Mouse (Mus musculus) heart, adult 8-10 months (tissue): Measurements from ENCODE around the gene Tdrd6. TPM values are rescaled to one million over a fixed set of nuclear protein-coding genes. Genes with fewer than 3 reads are reported as not detected.
A peak's percentile ranks its signal among the peaks of the same experiment; 100 is the strongest.

ENCODE experiments used
- DNase-seq: peaks from one replicate; pipeline ENCODE4 v3.0.0; 2022; ENCODE audit warnings: low spot score
- total RNA-seq, 4 experiments: library from RNA; stranded (reverse); gene quantifications; 2 replicates each; pipeline ENCODE4 v1.2.4; 2022

The Tdrd6 gene
- under 1 TPM in 1 of 4 experiments, not detected in 3; 0.03 TPM for total RNA-seq

GRCm38 (mm10) chr17:43629496-43630426, at the start of gene Tdrd6:
TSS of gene Tdrd6 (minus strand) at chr17:43630299.
- no peak for DNase-seq

- DNase-seq, result no peak
Measured at GRCm38 (mm10) chr17:43677317-43677716, 47.2 kb upstream of the Tdrd6 start.

- no peak for DNase-seq
Measured at GRCm38 (mm10) chr17:43676241-43676640, 46.1 kb upstream of the Tdrd6 start.

- DNase-seq, result peak; percentile 30
Measured at GRCm38 (mm10) chr17:43675228-43675627, 45.1 kb upstream of the Tdrd6 start.

- no peak for DNase-seq
Measured at GRCm38 (mm10) chr17:43671907-43672306, 41.8 kb upstream of the Tdrd6 start.

DNA sequence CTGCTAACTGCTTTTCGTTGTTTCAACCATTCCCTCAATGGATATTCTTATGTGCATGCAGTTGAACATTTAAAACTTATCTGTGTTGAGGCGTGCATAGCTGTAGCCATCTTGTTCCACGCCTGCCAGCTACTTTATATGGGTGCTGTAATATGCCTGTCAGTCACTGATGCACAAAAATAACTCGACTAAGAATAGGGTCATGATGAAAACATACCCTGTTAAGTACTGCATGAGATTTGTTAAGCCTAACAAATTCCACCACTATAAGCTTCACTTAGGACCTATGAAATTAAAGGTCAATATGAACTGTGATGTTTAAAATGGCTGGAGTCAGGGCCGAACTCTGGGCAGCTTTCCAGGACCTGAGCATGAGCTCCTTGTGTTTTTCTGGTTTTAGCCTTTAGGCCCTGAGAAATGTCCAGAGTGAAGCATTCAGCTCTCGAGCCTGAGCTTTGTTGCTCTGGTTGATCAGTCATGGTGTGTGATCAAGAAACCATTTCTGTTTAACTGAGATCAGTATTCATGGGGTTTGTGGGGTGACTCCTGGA, 39.1 kb upstream of the Tdrd6 start:
- DNase-seq, result no peak

GRCm38 (mm10) chr17:43667290-43667843, 37.3 kb upstream of the Tdrd6 start, which contains the start of gene Cyp39a1:
TSS of gene Cyp39a1 (plus strand) at chr17:43667425.
- no peak for DNase-seq

DNA sequence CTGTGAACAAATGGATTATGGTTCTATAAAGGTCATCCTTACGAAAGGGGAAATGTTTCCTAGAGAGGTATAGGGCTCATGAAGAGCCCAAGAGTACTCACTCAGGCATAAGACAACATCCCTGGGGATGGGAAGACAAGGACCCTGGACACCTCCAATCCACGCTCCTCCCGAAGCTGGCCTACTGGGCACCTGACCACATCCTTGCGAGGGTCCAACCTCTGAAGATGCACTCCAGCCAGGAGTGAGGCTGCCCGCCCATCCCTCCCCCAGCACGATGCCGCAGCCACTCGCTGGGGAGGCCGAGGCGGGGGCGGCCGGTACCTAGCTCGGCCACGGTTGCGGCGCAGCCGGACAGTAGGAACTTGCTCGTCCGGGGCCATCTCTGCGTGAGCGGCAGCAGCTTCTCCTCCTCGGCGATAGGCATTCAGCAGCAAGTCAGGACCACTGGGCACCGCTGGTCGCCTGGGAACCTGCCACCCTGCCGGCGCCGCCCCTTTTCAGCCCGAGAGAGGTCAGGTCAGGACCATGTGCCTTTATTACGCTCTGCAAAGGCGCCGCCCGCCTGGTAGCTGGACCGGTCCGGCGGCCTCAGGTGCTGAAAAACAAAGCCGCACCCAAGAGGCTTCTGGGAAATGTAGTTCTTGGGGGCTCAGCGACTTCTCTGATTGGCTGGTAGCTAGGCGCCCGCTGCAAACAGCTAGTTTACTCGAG, 36.6 kb upstream of the Tdrd6 start, which contains the start of gene Slc25a27:
Gene Slc25a27, minus strand, starts transcription at position 639 of the 714 bp plus-strand sequence.
- DNase-seq, result peak; percentile 93

DNA sequence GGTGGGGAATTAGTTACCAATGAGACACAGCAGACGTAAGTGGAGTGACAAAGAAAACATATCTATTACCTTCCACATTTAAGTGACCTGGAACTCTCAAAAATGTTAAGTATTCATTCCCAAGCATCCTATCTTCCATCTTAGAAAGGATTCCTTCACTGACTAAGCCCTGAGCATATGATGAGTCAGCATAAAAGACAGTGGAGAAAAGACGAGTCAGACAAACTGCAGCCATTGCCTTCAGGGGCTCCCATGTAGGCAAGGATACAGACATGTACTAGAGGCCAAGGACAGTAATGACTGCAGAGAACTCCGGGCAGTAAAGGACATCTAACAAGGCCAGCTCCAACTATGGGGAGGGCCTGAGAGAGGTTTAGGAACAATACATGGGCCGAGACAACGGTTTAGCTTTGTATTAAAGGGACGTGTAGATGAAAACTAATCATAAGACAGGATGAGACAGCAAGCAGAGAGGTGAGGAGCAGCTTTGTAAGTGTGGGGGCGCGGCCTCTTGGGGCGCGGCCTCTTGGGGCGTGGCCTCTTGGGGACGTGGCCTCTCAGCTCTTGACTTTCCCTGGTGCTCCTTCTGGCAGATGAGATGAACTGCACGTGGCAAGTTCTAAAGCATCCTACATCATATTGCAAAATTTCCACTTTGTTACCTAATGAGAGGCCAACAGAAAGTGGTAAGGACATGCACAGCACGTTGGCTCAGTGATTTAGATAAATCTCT, 21.4 kb upstream of the Tdrd6 start:
- DNase-seq, result no peak

GRCm38 (mm10) chr17:43649641-43650436, 19.7 kb upstream of the Tdrd6 start:
- no peak for DNase-seq

- DNase-seq, result no peak
Measured at GRCm38 (mm10) chr17:43646925-43647324, 16.8 kb upstream of the Tdrd6 start.

DNA sequence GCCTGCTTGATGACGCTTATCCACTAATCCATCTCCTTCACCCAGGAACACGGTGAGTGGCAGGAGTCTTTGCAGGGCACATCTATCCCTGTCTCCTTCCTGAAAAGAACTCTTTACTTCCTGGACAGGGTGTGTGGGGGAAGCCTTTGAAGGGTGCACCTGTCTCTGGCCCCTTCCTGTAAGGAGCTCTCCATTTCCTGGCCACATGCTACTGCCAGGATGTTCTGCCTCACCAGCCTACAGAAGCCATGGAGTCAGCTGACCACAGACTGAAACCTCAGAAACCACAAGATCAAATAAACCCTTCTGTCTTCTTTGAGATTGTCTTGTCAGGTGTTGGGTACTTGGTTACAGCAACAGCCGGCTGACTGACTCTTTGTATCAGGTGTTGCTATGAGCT, 15.0 kb upstream of the Tdrd6 start:
- DNase-seq, result no peak

DNA sequence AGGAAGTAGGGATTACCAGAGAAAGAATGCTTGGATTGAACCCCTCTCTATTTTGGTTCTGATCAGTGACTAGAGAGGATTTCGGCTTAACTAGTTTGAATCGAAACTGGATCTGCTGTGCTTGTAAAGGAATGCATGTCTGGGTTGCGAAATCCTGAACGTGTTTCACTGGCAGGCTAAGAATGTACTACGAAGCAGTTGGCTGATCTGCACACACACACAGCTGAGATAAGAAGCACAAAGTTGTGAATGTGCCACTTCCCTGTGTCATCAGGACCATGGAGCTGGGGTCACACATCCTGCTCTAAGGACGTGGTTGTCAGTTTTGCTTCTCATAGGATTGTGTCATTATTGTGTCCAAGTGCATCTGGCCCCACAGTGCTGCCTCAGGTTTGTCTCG, 14.3 kb upstream of the Tdrd6 start:
- peak; percentile 11 for DNase-seq

DNA sequence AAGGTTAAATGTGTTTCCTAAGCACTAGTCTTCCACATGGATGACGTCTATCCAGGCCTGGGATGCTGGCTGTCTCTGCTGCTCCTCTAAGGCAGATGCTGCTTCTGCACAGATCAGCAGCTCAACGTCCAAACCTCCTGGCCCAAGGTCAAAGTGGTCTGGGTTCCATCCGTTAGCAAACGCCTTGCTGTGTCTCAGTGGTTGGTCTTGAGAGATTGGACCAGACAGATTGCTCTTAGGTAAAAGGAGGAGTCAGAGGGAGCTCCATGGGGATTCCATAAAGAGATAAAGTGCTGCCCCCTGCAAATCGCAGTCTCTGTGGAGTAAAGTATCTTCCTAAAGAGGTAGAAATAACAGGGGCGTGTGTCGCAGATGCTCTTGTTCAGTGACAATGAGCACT, 13.1 kb upstream of the Tdrd6 start:
- DNase-seq, result no peak

- no peak for DNase-seq
Measured at GRCm38 (mm10) chr17:43640825-43641224, 10.7 kb upstream of the Tdrd6 start.

DNA sequence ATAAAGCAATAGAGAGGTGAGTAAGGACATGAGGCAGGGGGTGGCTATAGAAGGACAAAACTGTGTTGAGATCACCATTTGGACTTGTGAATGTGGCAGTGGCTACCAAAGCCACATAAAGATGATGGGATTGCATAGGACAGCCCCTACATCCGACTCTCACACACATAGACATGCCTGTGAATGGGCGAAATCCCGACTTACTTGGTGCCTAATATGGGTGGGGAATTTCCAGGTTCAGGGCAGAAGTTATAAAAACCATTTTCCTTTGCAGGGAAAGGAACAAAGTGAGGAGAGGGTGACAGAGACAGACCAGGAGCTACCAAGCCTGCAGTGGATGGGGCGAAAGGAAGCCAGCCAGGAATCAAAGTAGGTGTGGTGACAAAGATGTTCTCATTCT, 7.0 kb upstream of the Tdrd6 start:
- DNase-seq, result no peak

DNA sequence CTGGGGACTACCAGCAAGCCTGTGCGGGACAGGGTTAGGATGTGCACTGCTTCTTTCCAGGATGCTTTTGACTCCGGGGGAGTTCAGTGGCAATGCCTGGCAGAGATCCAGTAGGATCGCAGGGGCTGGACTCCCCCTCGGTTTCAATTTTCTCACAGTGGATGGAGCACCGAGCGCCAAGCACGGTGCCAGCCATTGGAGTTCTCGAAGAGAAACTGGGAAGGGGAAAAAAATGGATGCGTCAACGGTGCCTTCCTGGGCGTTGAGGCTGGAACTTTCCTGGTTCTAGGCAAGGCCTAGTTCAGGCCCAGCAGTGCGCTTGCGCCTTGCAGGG, 295 bp upstream of the Tdrd6 start:
- DNase-seq, result no peak

GRCm38 (mm10) chr17:43629026-43629495, 1.0 kb downstream of the Tdrd6 start:
- DNase-seq, result no peak

- DNase-seq, result no peak
Measured at GRCm38 (mm10) chr17:43628246-43628645, 1.9 kb downstream of the Tdrd6 start.

GRCm38 (mm10) chr17:43622076-43622475, 8.0 kb downstream of the Tdrd6 start:
- DNase-seq, result no peak
